Mouse (Mus musculus) right cerebral cortex, postnatal 36 days (tissue): ENCODE results near the gene Ntsr2.

ENCODE experiments used
- DNase-seq, 2 experiments: peaks; one replicate each; pipeline ENCODE4 v3.0.0; 2022; ENCODE audit warnings: low spot score in 2 of 2, mixed read lengths in 1 of 2

The Ntsr2 gene

GRCm38 (mm10) chr12:16653332-16654093 is at the start of gene Ntsr2:
TSS of gene Ntsr2 (plus strand) at chr12:16653382.
- DNase-seq: peak; percentile 66 to 70

GRCm38 (mm10) chr12:16605624-16606023 is 47.6 kb upstream of the Ntsr2 start:
- DNase-seq: peak; percentile 49 to 51

GRCm38 (mm10) chr12:16610936-16611335 is 42.2 kb upstream of the Ntsr2 start, which contains the start of gene Lpin1:
TSS of gene Lpin1 (minus strand) at chr12:16610966.
- DNase-seq: no peak

- DNase-seq: no peak
Measured at GRCm38 (mm10) chr12:16614556-16614955, 38.6 kb upstream of the Ntsr2 start.

GRCm38 (mm10) chr12:16615738-16616137 is 37.4 kb upstream of the Ntsr2 start:
- no peak for DNase-seq

GRCm38 (mm10) chr12:16618512-16619274 is 34.5 kb upstream of the Ntsr2 start:
- peak; percentile 61 to 65 for DNase-seq

- no peak for DNase-seq
Measured at GRCm38 (mm10) chr12:16619453-16619852, 33.7 kb upstream of the Ntsr2 start.

- no peak for DNase-seq
Measured at GRCm38 (mm10) chr12:16620230-16620629, 33.0 kb upstream of the Ntsr2 start.

GRCm38 (mm10) chr12:16630152-16630865 is 22.9 kb upstream of the Ntsr2 start:
- no peak for DNase-seq

- no peak for DNase-seq
Measured at GRCm38 (mm10) chr12:16630866-16631185, 22.4 kb upstream of the Ntsr2 start.

- DNase-seq: no peak
Measured at GRCm38 (mm10) chr12:16631423-16631822, 21.8 kb upstream of the Ntsr2 start.

GRCm38 (mm10) chr12:16633235-16633634 is 19.9 kb upstream of the Ntsr2 start:
- no peak for DNase-seq

GRCm38 (mm10) chr12:16634075-16634813 is 18.9 kb upstream of the Ntsr2 start:
- DNase-seq: no peak

- DNase-seq: no peak
Measured at GRCm38 (mm10) chr12:16635816-16636215, 17.4 kb upstream of the Ntsr2 start.

GRCm38 (mm10) chr12:16639078-16639771 is 14.0 kb upstream of the Ntsr2 start:
- no peak for DNase-seq

- no peak for DNase-seq
Measured at GRCm38 (mm10) chr12:16640075-16640474, 13.1 kb upstream of the Ntsr2 start.

- DNase-seq: no peak
Measured at GRCm38 (mm10) chr12:16642000-16642399, 11.2 kb upstream of the Ntsr2 start.

GRCm38 (mm10) chr12:16643508-16644345 is 9.5 kb upstream of the Ntsr2 start:
- DNase-seq: peak in 1 of 2 experiments; percentile 25

- DNase-seq: no peak
Measured at GRCm38 (mm10) chr12:16644698-16645097, 8.5 kb upstream of the Ntsr2 start.

GRCm38 (mm10) chr12:16646780-16647409 is 6.3 kb upstream of the Ntsr2 start:
- DNase-seq: no peak
